Mouse (Mus musculus) embryonic fibroblast, embryonic 13.5 days (primary cell): ENCODE results near the gene Il17re.

Experiments used
- CTCF ChIP-seq: IDR thresholded peaks from 2 replicates; pipeline ENCODE4 v1.5.1; 2011; ENCODE audit warnings: mild to moderate bottlenecking, control low read depth, low read length, moderate library complexity, borderline replicate concordance; ENCODE audit not compliant: insufficient read depth
- POLR2A ChIP-seq: IDR thresholded peaks from 2 replicates; pipeline ENCODE4 v1.6.1; 2011; ENCODE audit warnings: low read depth, mild to moderate bottlenecking, control low read depth, low read length, moderate library complexity

DNA sequence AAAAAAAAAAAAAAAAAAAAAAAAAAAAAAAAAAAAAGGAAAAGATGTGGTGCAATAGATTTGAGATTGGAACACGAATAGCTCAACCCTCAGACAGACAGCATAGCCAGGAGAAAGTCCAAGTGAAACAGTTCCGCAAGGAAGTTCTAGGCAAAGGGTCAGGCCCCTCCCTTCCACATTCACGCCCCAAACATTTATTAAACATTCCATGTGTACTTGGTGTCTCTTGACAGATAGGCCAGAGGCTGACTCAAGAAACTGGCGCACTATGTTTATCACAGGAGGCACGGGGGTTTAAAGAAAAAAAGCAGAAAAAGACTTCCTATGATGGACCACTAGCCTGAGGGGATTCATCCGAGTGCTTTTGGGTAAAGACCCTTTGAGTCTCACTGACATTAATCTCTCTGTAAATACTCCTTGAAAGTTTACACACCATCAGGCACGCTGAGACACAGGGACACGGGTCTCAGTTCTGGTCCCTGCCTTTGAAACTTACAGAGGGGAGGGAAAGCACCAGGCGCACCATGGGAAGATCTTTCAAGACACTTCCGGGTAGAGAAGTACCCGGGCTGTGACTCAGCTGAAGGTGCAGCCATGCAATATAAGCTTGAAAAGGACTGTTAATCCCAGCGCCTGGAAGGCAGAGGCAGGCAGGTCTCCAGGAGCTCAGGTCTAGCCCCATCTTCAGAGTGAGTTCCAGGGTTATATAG lies 19.4 kb upstream of the Il17re start:
- no peak for TF ChIP-seq CTCF
- TF ChIP-seq POLR2A = no peak
